In the genomic region with DNA sequence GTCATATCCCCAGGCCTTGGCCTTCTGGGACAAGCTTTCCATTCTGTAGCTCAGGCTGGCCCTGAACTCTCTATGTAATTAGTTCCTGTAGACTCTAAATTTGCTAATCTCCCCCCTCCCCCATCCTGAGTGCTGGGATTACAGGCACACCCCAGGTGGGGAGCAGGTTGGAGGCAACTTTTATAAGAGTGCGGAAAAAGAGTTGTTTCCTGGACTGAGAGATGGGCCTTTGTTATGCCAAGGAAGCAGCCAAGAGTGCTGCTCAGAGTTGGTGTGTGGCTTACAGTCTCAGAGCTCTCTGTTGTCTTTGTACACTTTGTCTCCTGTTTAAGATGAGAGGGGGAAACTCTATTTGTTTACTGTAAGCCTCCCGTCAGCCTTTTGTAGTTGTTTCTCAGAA, we compare ENCODE assay signal across 16 mouse cellular contexts.
"Had no signal": no experiment of that assay in that cellular context is flagged by ENCODE, and none has a peak within 500 bp of the region (broad histone marks: within the 10 kb centered on the region; RNA-seq: fewer than 3 reads in every experiment).

No protein-coding gene starts in this region.

- ATAC-seq: midbrain, embryonic 13.5 days; midbrain, embryonic 15.5 days had no signal

- DNase-seq: lung, adult 18-20 months; lung, embryonic 14.5 days; lung, postnatal 14 days; lung, postnatal 36 days; retina, postnatal 1 day; right cerebral cortex, adult 18-20 months; right cerebral cortex, postnatal 25 days; right cerebral cortex, postnatal 4 days; spleen, adult 18-20 months; thymus, adult 18-20 months; thymus, postnatal 14 days; thymus, postnatal 36 days had no signal

- H3K4me1 ChIP-seq: megakaryocyte, embryonic 14.5 days; midbrain, embryonic 13.5 days; midbrain, embryonic 15.5 days; neural tube, embryonic 12.5 days had no signal

- H3K36me3 ChIP-seq: midbrain, embryonic 13.5 days; midbrain, embryonic 15.5 days; neural tube, embryonic 12.5 days had no signal

- H3K27me3 ChIP-seq: megakaryocyte, embryonic 14.5 days; midbrain, embryonic 13.5 days; midbrain, embryonic 15.5 days; neural tube, embryonic 12.5 days had no signal

- H3K9me3 ChIP-seq: megakaryocyte, embryonic 14.5 days; midbrain, embryonic 13.5 days; midbrain, embryonic 15.5 days; neural tube, embryonic 12.5 days had no signal

- H3K4me3 ChIP-seq: megakaryocyte, embryonic 14.5 days; midbrain, embryonic 13.5 days; midbrain, embryonic 15.5 days; neural tube, embryonic 12.5 days had no signal
